9 mouse cellular contexts compared by ENCODE assay signal in the genomic region with DNA sequence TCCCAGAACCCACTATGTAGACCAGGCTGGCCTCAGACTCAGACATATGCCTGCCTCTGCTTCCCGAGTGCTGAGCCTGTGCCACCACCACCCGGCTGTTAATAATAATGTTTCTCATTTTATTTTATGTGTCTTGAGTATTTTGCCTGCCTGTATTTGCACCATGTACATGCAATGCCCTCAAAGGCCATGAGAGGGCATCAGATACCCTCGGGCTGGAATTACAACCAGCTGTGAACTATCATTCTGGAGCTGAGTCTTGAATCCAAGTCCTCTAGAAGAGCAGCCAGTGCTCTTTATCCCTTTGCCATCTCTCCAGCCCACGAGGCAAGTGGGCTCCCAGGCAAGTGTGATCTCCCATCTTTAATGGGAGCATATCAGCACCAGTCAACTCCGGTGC. TPM values are rescaled to one million over a fixed set of nuclear protein-coding genes. Genes with fewer than 3 reads are reported as not detected.
A peak's percentile ranks its signal among the peaks of the same experiment; 100 is the strongest.
DNase-seq lines count a peak whose midpoint lies in the region; ATAC-seq lines count a peak whose summit lies in the region.
"Had no signal": no experiment of that assay in that cellular context is flagged by ENCODE, and none has a peak within 500 bp of the region (broad histone marks: within the 10 kb centered on the region; RNA-seq: fewer than 3 reads in every experiment).

No protein-coding gene starts in this region.

- H3K9ac ChIP-seq in midbrain, embryonic 15.5 days, result no peak overlapping the region
- H3K9ac ChIP-seq: hindbrain, embryonic 15.5 days had no signal

- H3K27me3 ChIP-seq in midbrain, embryonic 10.5 days (ENCODE audit: low read depth, poor library complexity, severe bottlenecking), result no peaks in the 10 kb centered on the region
- no peaks in the 10 kb centered on the region for H3K27me3 ChIP-seq in midbrain, embryonic 15.5 days (replicated peaks)
- H3K27me3 ChIP-seq in heart, embryonic 10.5 days (ENCODE audit: insufficient read depth, poor library complexity, severe bottlenecking), result peaks cover 5% of the 10 kb centered on the region; the same call in 1 of the 2 replicates
- H3K27me3 ChIP-seq: hindbrain, embryonic 15.5 days had no signal

- DNase-seq in cerebellum, postnatal 14 days, result peak; percentile 27 to 44
- no peak for DNase-seq in cerebellum, postnatal 4 days (ENCODE audit: low spot score in 2 of 2)
- peak; percentile 41 for DNase-seq in midbrain, embryonic 10.5 days (ENCODE audit: low spot score)
- peak; percentile 83 for DNase-seq in ZHBTc4 (ENCODE audit: low read depth, low spot score)
- DNase-seq in heart, embryonic 10.5 days (ENCODE audit: low spot score), result no peak
- DNase-seq in lung, postnatal 10 days, result peak; percentile 67

- H3K4me2 ChIP-seq in midbrain, embryonic 15.5 days, result no peak overlapping the region
- H3K4me2 ChIP-seq: hindbrain, embryonic 15.5 days had no signal

- WGBS in midbrain, embryonic 10.5 days, result 49% methylated on average over 5 of the region's 5 CpGs
- WGBS in midbrain, embryonic 15.5 days, result 42% methylated on average over 5 of the region's 5 CpGs
- WGBS in heart, embryonic 10.5 days, result 30% methylated on average over 5 of the region's 5 CpGs

- 0 out of 2 replicates have a peak, but pooled peaks cover 5% of the 10 kb centered on the region for H3K4me1 ChIP-seq in midbrain, embryonic 10.5 days
- no peaks in the 10 kb centered on the region for H3K4me1 ChIP-seq in midbrain, embryonic 15.5 days
- peaks cover 7% of the 10 kb centered on the region for H3K4me1 ChIP-seq in heart, embryonic 10.5 days
- H3K4me1 ChIP-seq: hindbrain, embryonic 15.5 days had no signal

- no peaks in the 10 kb centered on the region for H3K9me3 ChIP-seq in midbrain, embryonic 10.5 days (replicated peaks)
- H3K9me3 ChIP-seq in midbrain, embryonic 15.5 days, result no peaks in the 10 kb centered on the region
- no peaks in the 10 kb centered on the region for H3K9me3 ChIP-seq in heart, embryonic 10.5 days
- H3K9me3 ChIP-seq: hindbrain, embryonic 15.5 days had no signal

- no peak for ATAC-seq in midbrain, embryonic 15.5 days (replicated peaks)
- no peak for ATAC-seq in megakaryocyte, adult 5-6 weeks (ENCODE audit: poor library complexity, severe bottlenecking)

- H3K36me3 ChIP-seq in midbrain, embryonic 10.5 days, result no peaks in the 10 kb centered on the region
- no peaks in the 10 kb centered on the region for H3K36me3 ChIP-seq in midbrain, embryonic 15.5 days (replicated peaks)
- no peaks in the 10 kb centered on the region for H3K36me3 ChIP-seq in heart, embryonic 10.5 days
- H3K36me3 ChIP-seq: hindbrain, embryonic 15.5 days had no signal

- no peak overlapping the region for H3K27ac ChIP-seq in midbrain, embryonic 10.5 days (replicated peaks)
- H3K27ac ChIP-seq in midbrain, embryonic 15.5 days, result no peak overlapping the region
- H3K27ac ChIP-seq in heart, embryonic 10.5 days, result no peak overlapping the region
- H3K27ac ChIP-seq: hindbrain, embryonic 15.5 days had no signal

- H3K4me3 ChIP-seq in midbrain, embryonic 10.5 days, result no peak overlapping the region
- no peak overlapping the region for H3K4me3 ChIP-seq in midbrain, embryonic 15.5 days
- H3K4me3 ChIP-seq in heart, embryonic 10.5 days, result peak overlapping the region; percentile 9; the same call in 1 of the 2 replicates
- H3K4me3 ChIP-seq: hindbrain, embryonic 15.5 days had no signal

RNA-seq across cellular contexts. Expression of gene Slc46a1, which starts 10.2 kb away (rescaled TPM):
- polyA plus RNA-seq in midbrain, embryonic 10.5 days (2016; fragmentation: Nextera tagmentation; extraction: Ambion mirVana), result 23.2 and 27.1 TPM in 2 replicates
- polyA plus RNA-seq in midbrain, embryonic 15.5 days (2015; fragmentation: Nextera tagmentation; extraction: Ambion mirVana), result 23.6 and 23.7 TPM in 2 replicates
- 7.8 and 12.8 TPM in 2 replicates for polyA plus RNA-seq in heart, embryonic 10.5 days (2016; fragmentation: Nextera tagmentation; extraction: Ambion mirVana)
- 0.46 TPM in 1 of 2 replicates, not detected in the other for total RNA-seq in megakaryocyte, adult 5-6 weeks (2015)
- total RNA-seq in megakaryocyte, adult 5-6 weeks (2017), result 0.33 and 0.77 TPM in 2 replicates

RNA-seq across cellular contexts. Expression of gene Slc13a2, which starts 33.3 kb away (rescaled TPM):
- not detected in 2 replicates for polyA plus RNA-seq in midbrain, embryonic 10.5 days (2016; fragmentation: Nextera tagmentation; extraction: Ambion mirVana)
- not detected in 2 replicates for polyA plus RNA-seq in midbrain, embryonic 15.5 days (2015; fragmentation: Nextera tagmentation; extraction: Ambion mirVana)
- not detected in 2 replicates for polyA plus RNA-seq in heart, embryonic 10.5 days (2016; fragmentation: Nextera tagmentation; extraction: Ambion mirVana)
- 0.51 TPM in 1 of 2 replicates, not detected in the other for total RNA-seq in megakaryocyte, adult 5-6 weeks (2015)
- total RNA-seq in megakaryocyte, adult 5-6 weeks (2017), result not detected in 2 replicates
- polyA plus RNA-seq: hindbrain, embryonic 15.5 days had no signal

RNA-seq across cellular contexts. Expression of gene Sarm1, which starts 42.2 kb away (rescaled TPM):
- 16.9 and 23.9 TPM in 2 replicates for polyA plus RNA-seq in midbrain, embryonic 10.5 days (2016; fragmentation: Nextera tagmentation; extraction: Ambion mirVana)
- 52.4 and 56.8 TPM in 2 replicates for polyA plus RNA-seq in midbrain, embryonic 15.5 days (2015; fragmentation: Nextera tagmentation; extraction: Ambion mirVana)
- 0.10 and 1.5 TPM in 2 replicates for polyA plus RNA-seq in heart, embryonic 10.5 days (2016; fragmentation: Nextera tagmentation; extraction: Ambion mirVana)
- 0.23 TPM in 1 of 2 replicates, not detected in the other for total RNA-seq in megakaryocyte, adult 5-6 weeks (2015)
- total RNA-seq in megakaryocyte, adult 5-6 weeks (2017), result not detected in 2 replicates

RNA-seq across cellular contexts. Expression of gene Vtn, which starts 43.6 kb away (rescaled TPM):
- 116 and 119 TPM in 2 replicates for polyA plus RNA-seq in midbrain, embryonic 10.5 days (2016; fragmentation: Nextera tagmentation; extraction: Ambion mirVana)
- polyA plus RNA-seq in midbrain, embryonic 15.5 days (2015; fragmentation: Nextera tagmentation; extraction: Ambion mirVana), result 137 and 184 TPM in 2 replicates
- 1.6 and 43.5 TPM in 2 replicates for polyA plus RNA-seq in heart, embryonic 10.5 days (2016; fragmentation: Nextera tagmentation; extraction: Ambion mirVana)
- not detected in 2 replicates for total RNA-seq in megakaryocyte, adult 5-6 weeks (2015)
- total RNA-seq in megakaryocyte, adult 5-6 weeks (2017), result not detected in 2 replicates

RNA-seq across cellular contexts. Expression of gene Sebox, which starts 47.9 kb away (rescaled TPM):
- polyA plus RNA-seq in midbrain, embryonic 10.5 days (2016; fragmentation: Nextera tagmentation; extraction: Ambion mirVana), result 0.20 TPM in 1 of 2 replicates, not detected in the other
- 0.13 and 0.17 TPM in 2 replicates for polyA plus RNA-seq in midbrain, embryonic 15.5 days (2015; fragmentation: Nextera tagmentation; extraction: Ambion mirVana)
- not detected in 2 replicates for polyA plus RNA-seq in heart, embryonic 10.5 days (2016; fragmentation: Nextera tagmentation; extraction: Ambion mirVana)
- total RNA-seq in megakaryocyte, adult 5-6 weeks (2015), result not detected in 2 replicates
- total RNA-seq in megakaryocyte, adult 5-6 weeks (2017), result not detected in 2 replicates

Comparison
In these comparisons a context has a peak if more than half of its experiments do, and no peak if none do; other contexts are left out.
1. DNase-seq: peak in cerebellum, postnatal 14 days (2 of 2), midbrain, embryonic 10.5 days (single experiment), ZHBTc4 (single experiment) and lung, postnatal 10 days (single experiment); none in cerebellum, postnatal 4 days (0 of 2) and heart, embryonic 10.5 days (single experiment).